Mouse (Mus musculus) bone marrow macrophage, adult 2 months (primary cell): ENCODE results near the gene Olfr1500. TPM values are rescaled to one million over a fixed set of nuclear protein-coding genes. Genes with fewer than 3 reads are reported as not detected.
"Not testable (repeated sequence)": the region's sequence is repeated elsewhere in the genome, so short reads cannot be mapped to it uniquely, and the experiment has no call there.

Source experiments
- H3K27ac ChIP-seq: 2 replicates; pipeline ENCODE4 v1.5.1; 2012; ENCODE audit warnings: low read depth, low read length; ENCODE audit not compliant: insufficient read depth
- H3K4me1 ChIP-seq: 2 replicates; pipeline ENCODE4 v1.6.1; 2012; ENCODE audit warnings: low read length; ENCODE audit not compliant: control insufficient read depth, insufficient read depth
- H3K4me3 ChIP-seq: 2 replicates; pipeline ENCODE4 v1.5.1; 2012; ENCODE audit warnings: mild to moderate bottlenecking, low read length, moderate library complexity; ENCODE audit not compliant: insufficient read depth
- CTCF ChIP-seq: IDR thresholded peaks from 2 replicates; pipeline ENCODE4 v1.5.1; 2012; ENCODE audit warnings: low read depth, mild to moderate bottlenecking, low read length, moderate library complexity
- POLR2A ChIP-seq: IDR thresholded peaks from 2 replicates; pipeline ENCODE4 v1.6.1; 2012; ENCODE audit warnings: mild to moderate bottlenecking, low read depth, low read length, borderline replicate concordance
- polyA plus RNA-seq: library from polyadenylated mRNA; stranded (reverse); fragments of >200 nt; gene quantifications from 2 replicates; pipeline ENCODE4 v1.2.4, GENCODE M21; 2012; ENCODE audit not compliant: missing spikeins, insufficient read depth, insufficient read length

Gene Olfr1500
- not detected in 2 replicates for polyA plus RNA-seq

- Histone ChIP-seq H3K27ac (no peak within 1 kb of the TSS), H3K4me3 (no peak within 1 kb of the TSS)
- TF ChIP-seq POLR2A (no peak), CTCF (no peak)
Observed at GRCm38 (mm10) chr19:13830388-13830787, at the start of gene Olfr1500. Gene Olfr1500, minus strand, starts transcription at chr19:13830488.

GRCm38 (mm10) chr19:13861495-13861894 lies 31.2 kb upstream of the Olfr1500 start, which contains the start of gene Olfr1502:
Gene Olfr1502, plus strand, starts transcription at chr19:13861795.
- no peaks in the 10 kb centered on the region for H3K4me1 ChIP-seq
- TF ChIP-seq POLR2A (no peak), CTCF (no peak)
- H3K4me3 ChIP-seq: no peak within 1 kb of the TSS
- H3K27ac ChIP-seq: no peak within 1 kb of the TSS

More at GRCm38 (mm10) chr19:13830388-13830787, at the start of gene Olfr1500:
- no peaks in the 10 kb centered on the region for H3K4me1 ChIP-seq

DNA sequence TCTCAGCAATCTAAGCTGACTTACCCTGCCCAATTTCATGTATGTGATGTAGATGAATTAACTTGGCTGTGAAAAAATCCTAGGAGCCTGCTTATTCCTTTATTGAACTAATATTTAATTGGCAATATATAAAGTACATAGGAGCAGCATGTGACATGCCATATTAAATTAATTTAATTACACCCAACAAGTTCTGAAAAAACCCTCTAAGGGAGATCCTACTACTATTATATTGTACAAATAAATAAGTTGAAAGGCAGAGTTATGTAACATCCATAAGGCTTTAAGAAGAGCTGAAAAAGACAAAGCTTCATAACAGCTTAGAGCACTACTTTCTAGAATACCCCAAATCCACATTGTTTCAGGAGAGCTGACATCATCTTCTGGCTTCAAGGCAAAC lies 20.3 kb upstream of the Olfr1500 start, which contains the start of gene Olfr1501:
Gene Olfr1501 (minus strand): TSS at position 101 of the 400 bp plus-strand sequence.
- H3K4me3 ChIP-seq, H3K4me1 ChIP-seq, H3K27ac ChIP-seq: not testable (repeated sequence)

- Histone ChIP-seq H3K4me1 (no peaks in the 10 kb centered on the region), H3K4me3 (no peak overlapping the region), H3K27ac (no peak overlapping the region)
- TF ChIP-seq POLR2A (no peak), CTCF (no peak)
Observed at GRCm38 (mm10) chr19:13828447-13828846, 1.8 kb downstream of the Olfr1500 start.

DNA sequence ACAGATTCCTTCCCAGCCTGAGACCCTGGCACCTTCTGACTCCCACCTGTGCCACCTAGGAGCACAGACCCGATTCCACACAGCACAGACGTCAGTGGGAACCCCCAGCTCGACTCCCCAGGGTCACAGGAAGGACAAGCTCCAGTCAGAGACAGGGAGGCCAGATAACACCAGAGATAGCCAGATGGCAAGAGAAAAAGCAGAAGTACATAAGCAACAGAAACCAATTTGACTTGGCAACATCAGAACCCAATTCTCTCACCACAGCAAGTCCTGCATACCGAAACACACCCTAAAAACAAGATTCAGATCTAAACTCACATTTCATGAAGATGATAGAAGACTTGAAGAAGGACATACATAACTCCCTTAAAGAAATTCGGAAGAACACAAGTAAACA lies 9.4 kb downstream of the Olfr1500 start:
- Histone ChIP-seq H3K27ac (no peak overlapping the region), H3K4me1 (no peaks in the 10 kb centered on the region), H3K4me3 (no peak overlapping the region)
- TF ChIP-seq CTCF (no peak), POLR2A (no peak)

DNA sequence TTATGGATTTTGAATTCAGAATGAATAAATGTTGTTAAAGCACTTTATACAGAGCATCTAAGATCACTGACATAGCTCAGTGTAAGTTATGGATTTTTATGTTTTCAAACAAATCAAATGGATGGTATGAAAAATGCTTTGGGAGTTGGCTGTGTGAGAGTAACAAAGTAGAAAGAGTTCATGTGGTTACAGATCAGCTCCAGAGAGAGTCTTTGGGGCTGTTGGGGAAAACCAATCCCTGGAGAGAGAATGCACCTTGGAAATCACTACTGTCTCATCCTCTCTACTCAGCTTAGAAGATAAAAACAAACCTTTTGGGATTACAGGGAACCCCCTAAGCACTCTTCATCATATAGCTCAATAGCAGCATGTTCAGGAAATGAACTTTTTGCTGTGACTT lies 10.9 kb downstream of the Olfr1500 start, which contains the start of gene Olfr1499:
Gene Olfr1499 (minus strand): TSS at position 101 of the 400 bp plus-strand sequence.
- Histone ChIP-seq H3K27ac (no peak within 1 kb of the TSS), H3K4me1 (no peaks in the 10 kb centered on the region), H3K4me3 (no peak within 1 kb of the TSS)
- TF ChIP-seq CTCF (no peak), POLR2A (no peak)

- Histone ChIP-seq H3K4me1 (no peaks in the 10 kb centered on the region), H3K27ac (no peak overlapping the region), H3K4me3 (no peak overlapping the region)
- no peak for TF ChIP-seq CTCF
- no peak for TF ChIP-seq POLR2A
Observed at GRCm38 (mm10) chr19:13818827-13819226, 11.5 kb downstream of the Olfr1500 start.

DNA sequence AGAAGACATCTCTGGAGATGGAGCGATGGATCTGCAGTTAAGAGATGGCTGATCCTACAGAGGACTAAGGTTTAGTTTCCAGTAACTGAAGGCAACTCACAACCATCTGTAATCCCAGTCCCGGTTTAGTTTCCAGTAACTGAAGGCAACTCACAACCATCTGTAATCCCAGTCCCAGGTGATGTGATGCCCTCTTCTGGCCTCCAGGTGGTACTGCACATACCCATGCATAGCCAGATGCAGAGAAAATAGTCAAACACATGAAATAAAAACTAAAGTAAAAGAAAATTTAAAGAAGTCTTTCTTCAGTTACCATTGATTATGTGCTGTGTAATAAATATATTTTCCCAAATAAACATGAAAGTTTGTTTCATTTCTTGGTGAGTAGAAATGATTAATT lies 17.5 kb downstream of the Olfr1500 start:
- H3K27ac ChIP-seq: no peak overlapping the region
- H3K4me3 ChIP-seq: no peak overlapping the region
- TF ChIP-seq CTCF: no peak
- no peak for TF ChIP-seq POLR2A
- H3K4me1 ChIP-seq: no peaks in the 10 kb centered on the region

DNA sequence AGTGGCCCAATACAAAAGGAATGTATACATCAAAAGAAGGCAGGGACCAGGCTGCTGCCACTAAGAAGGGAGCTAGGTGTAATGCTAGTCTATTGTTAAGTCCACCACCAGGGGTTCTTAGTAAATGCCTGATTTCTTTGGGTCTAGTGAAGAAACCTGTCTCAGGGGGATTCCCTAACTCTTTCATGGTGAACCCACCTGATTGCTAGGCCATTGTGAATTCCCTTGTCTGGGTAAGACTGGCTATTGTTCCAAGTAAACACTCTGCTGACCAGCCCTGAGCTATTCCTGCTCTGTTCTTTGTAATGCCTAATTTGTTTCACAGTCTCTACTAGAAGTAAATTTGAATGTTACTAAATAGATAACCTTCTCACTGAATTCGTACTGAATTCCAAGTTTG lies 24.8 kb downstream of the Olfr1500 start:
- not testable (repeated sequence) for H3K4me3 ChIP-seq, H3K4me1 ChIP-seq, H3K27ac ChIP-seq

DNA sequence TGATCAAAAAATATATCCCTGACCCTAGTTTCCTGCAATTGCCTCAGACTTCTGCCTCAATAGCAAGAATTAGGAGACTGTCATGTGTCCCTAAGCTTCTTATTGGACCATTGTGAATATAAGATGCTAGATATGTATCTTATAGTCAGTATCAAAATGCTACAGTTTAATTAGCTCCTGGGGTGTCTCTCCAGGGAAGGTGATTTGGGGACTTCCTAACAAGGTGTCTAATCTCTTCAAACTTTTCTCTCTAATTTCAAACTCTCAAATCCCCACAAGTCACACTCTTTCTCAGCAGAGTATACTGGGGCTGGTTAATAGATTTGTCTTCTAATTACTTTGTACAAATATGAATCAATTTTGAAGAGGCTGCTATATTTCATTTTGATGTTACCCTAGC lies 32.2 kb downstream of the Olfr1500 start, which contains the start of gene Olfr1497:
Gene Olfr1497 (minus strand): TSS at position 101 of the 400 bp plus-strand sequence.
- no peak for TF ChIP-seq POLR2A
- TF ChIP-seq CTCF: no peak
- no peak within 1 kb of the TSS for H3K4me3 ChIP-seq
- no peak within 1 kb of the TSS for H3K27ac ChIP-seq
- no peaks in the 10 kb centered on the region for H3K4me1 ChIP-seq

DNA sequence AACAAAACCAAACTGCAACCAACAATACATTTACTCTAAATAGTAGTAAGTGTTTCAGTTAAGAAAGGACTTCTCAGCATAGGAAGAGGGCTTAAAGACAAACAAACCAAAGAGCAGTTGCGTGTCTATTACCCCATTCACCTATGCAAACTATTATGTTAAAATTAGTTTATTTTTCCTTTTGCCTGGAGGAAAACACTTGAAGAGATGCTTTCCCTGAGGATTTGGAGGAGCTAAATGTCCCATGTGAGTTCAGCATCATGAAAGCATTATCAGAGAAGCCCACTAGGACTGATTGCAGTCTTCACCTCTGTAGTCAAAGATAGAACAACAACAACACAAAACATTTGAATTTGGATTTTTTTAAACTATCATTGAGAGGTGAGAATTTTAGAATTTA lies 52.7 kb downstream of the Olfr1500 start, which contains the start of gene Olfr1496:
Gene Olfr1496 (plus strand): TSS at position 301 of the 400 bp plus-strand sequence.
- no peak within 1 kb of the TSS for H3K27ac ChIP-seq
- TF ChIP-seq CTCF: no peak
- TF ChIP-seq POLR2A: no peak
- no peaks in the 10 kb centered on the region for H3K4me1 ChIP-seq
- H3K4me3 ChIP-seq: no peak within 1 kb of the TSS

Other genes with a start within 250 kb of the Olfr1500 start
- gene Olfr1484, start 247.0 kb downstream of the Olfr1500 start, polyA plus RNA-seq: not detected in 2 replicates
- not detected in 2 replicates for gene Olfr1487, start 213.1 kb downstream of the Olfr1500 start, polyA plus RNA-seq
- gene Olfr1489, start 198.9 kb downstream of the Olfr1500 start, polyA plus RNA-seq: 0.13 and 0.19 TPM in 2 replicates
- gene Olfr1490, start 179.4 kb downstream of the Olfr1500 start, polyA plus RNA-seq: not detected in 2 replicates
- gene Olfr1491, start 133.2 kb downstream of the Olfr1500 start, polyA plus RNA-seq: not detected in 2 replicates
- not detected in 2 replicates for gene Olfr1493-ps1, start 107.2 kb downstream of the Olfr1500 start, polyA plus RNA-seq
- not detected in 2 replicates for gene Olfr1494, start 90.8 kb downstream of the Olfr1500 start, polyA plus RNA-seq
- not detected in 2 replicates for gene Olfr1495, start 65.9 kb downstream of the Olfr1500 start, polyA plus RNA-seq
- 0.37 TPM in 1 of 2 replicates, not detected in the other for gene Olfr1496, start 52.6 kb downstream of the Olfr1500 start, polyA plus RNA-seq
- not detected in 2 replicates for gene Olfr1497, start 32.3 kb downstream of the Olfr1500 start, polyA plus RNA-seq
- gene Olfr1499, start 11.0 kb downstream of the Olfr1500 start, polyA plus RNA-seq: not detected in 2 replicates
- gene Olfr1501, start 20.2 kb upstream of the Olfr1500 start, polyA plus RNA-seq: not detected in 2 replicates
- gene Olfr1502, start 31.3 kb upstream of the Olfr1500 start, polyA plus RNA-seq: not detected in 2 replicates
- gene Olfr1504, start 67.4 kb upstream of the Olfr1500 start, polyA plus RNA-seq: not detected in 2 replicates
- not detected in 2 replicates for gene Olfr1505, start 83.0 kb upstream of the Olfr1500 start, polyA plus RNA-seq